In genomic region chr6:120094091-120094776, GRCm38 (mm10) we compare ENCODE assay signal across 18 mouse cellular contexts. TPM values are rescaled to one million over a fixed set of nuclear protein-coding genes. Genes with fewer than 3 reads are reported as not detected.
"Had no signal": no experiment of that assay in that cellular context is flagged by ENCODE, and none has a peak within 500 bp of the region (broad histone marks: within the 10 kb centered on the region; RNA-seq: fewer than 3 reads in every experiment).

No protein-coding gene starts in this region.

- H3K4me1 ChIP-seq: midbrain, embryonic 13.5 days; midbrain, embryonic 15.5 days; neural tube, embryonic 12.5 days; stomach, embryonic 15.5 days had no signal

- ATAC-seq: midbrain, embryonic 13.5 days; midbrain, embryonic 15.5 days had no signal

- H3K9me3 ChIP-seq: megakaryocyte, embryonic 14.5 days; midbrain, embryonic 13.5 days; midbrain, embryonic 15.5 days; neural tube, embryonic 12.5 days; stomach, embryonic 15.5 days had no signal

- H3K4me2 ChIP-seq: lung, embryonic 14.5 days; midbrain, embryonic 11.5 days; midbrain, embryonic 13.5 days; midbrain, embryonic 15.5 days; neural tube, embryonic 12.5 days; stomach, embryonic 15.5 days had no signal

- H3K27me3 ChIP-seq: megakaryocyte, embryonic 14.5 days; midbrain, embryonic 13.5 days; midbrain, embryonic 15.5 days; neural tube, embryonic 12.5 days; stomach, embryonic 15.5 days had no signal

- H3K4me3 ChIP-seq: megakaryocyte, embryonic 14.5 days; midbrain, embryonic 13.5 days; midbrain, embryonic 15.5 days; neural tube, embryonic 12.5 days; stomach, embryonic 15.5 days had no signal

- H3K36me3 ChIP-seq: midbrain, embryonic 13.5 days; midbrain, embryonic 15.5 days; neural tube, embryonic 12.5 days; stomach, embryonic 15.5 days had no signal

- H3K9ac ChIP-seq: lung, embryonic 14.5 days; midbrain, embryonic 13.5 days; midbrain, embryonic 15.5 days; neural tube, embryonic 12.5 days; stomach, embryonic 15.5 days had no signal

- DNase-seq: lung, adult 18-20 months; lung, embryonic 14.5 days; lung, postnatal 10 days; lung, postnatal 4 days; right cerebral cortex, postnatal 14 days; thymus, adult 18-20 months; thymus, postnatal 14 days; thymus, postnatal 36 days had no signal

- H3K27ac ChIP-seq: midbrain, embryonic 13.5 days; midbrain, embryonic 15.5 days; neural tube, embryonic 12.5 days; stomach, embryonic 15.5 days; stomach, postnatal 0 days had no signal

RNA-seq across cellular contexts. Expression of gene Ninj2, which starts 1.1 kb away (rescaled TPM):
- total RNA-seq: midbrain, postnatal 0 days; neutrophil, adult 5-6 weeks had no signal
- polyA plus RNA-seq: midbrain, embryonic 11.5 days; midbrain, embryonic 13.5 days; midbrain, embryonic 15.5 days; midbrain, postnatal 0 days; neural tube, embryonic 12.5 days; neural tube, embryonic 14.5 days; stomach, embryonic 15.5 days; stomach, postnatal 0 days had no signal
